ENCODE assay signal across 7 mouse cellular contexts in genomic region chr10:93640953-93641820, GRCm38 (mm10). TPM values are rescaled to one million over a fixed set of nuclear protein-coding genes. Genes with fewer than 3 reads are reported as not detected.
A peak's percentile ranks its signal among the peaks of the same experiment; 100 is the strongest.
DNase-seq lines count a peak whose midpoint lies in the region; ATAC-seq lines count a peak whose summit lies in the region.

No protein-coding gene starts in this region.

- under 1% methylated on average over 72 of the region's 73 CpGs for whole genome bisulfite sequencing in embryonic facial prominence, embryonic 10.5 days
- WGBS in heart, embryonic 10.5 days, result under 1% methylated on average over 70 of the region's 73 CpGs
- under 1% methylated on average over 45 of the region's 73 CpGs for WGBS in lung, embryonic 16.5 days

- H3K27ac ChIP-seq in embryonic facial prominence, embryonic 10.5 days (replicated peaks), result peak overlapping the region; percentile 92
- peak overlapping the region; percentile 88 for H3K27ac ChIP-seq in heart, embryonic 10.5 days
- H3K27ac ChIP-seq in lung, embryonic 16.5 days (ENCODE audit: low read length), result no peak overlapping the region

- DNase-seq in CD4-positive helper T cell, adult 2 months (ENCODE audit: low read depth, low spot score), result peak; percentile 11
- DNase-seq in T-cell, adult 2 months (ENCODE audit: low spot score), result peak; percentile 5
- peak; percentile 71 for DNase-seq in embryonic facial prominence, embryonic 10.5 days (ENCODE audit: low spot score)
- DNase-seq in heart, embryonic 10.5 days (ENCODE audit: low spot score), result no peak
- peak; percentile 44 to 55 for DNase-seq in kidney, adult 8-10 months
- DNase-seq in ovary, postnatal 10 days (ENCODE audit: low spot score), result peak; percentile 9

- ATAC-seq in lung, embryonic 16.5 days (ENCODE audit: low read depth), result peak; percentile 68

- peaks cover 7% of the 10 kb centered on the region; the same call in 1 of the 2 replicates for H3K36me3 ChIP-seq in embryonic facial prominence, embryonic 10.5 days (replicated peaks)
- no peaks in the 10 kb centered on the region for H3K36me3 ChIP-seq in heart, embryonic 10.5 days
- no peaks in the 10 kb centered on the region for H3K36me3 ChIP-seq in lung, embryonic 16.5 days (ENCODE audit: control insufficient read depth, insufficient read depth, low read length)

- peaks cover 82% of the 10 kb centered on the region for H3K27me3 ChIP-seq in embryonic facial prominence, embryonic 10.5 days (replicated peaks; ENCODE audit: low read depth, poor library complexity, severe bottlenecking)
- peaks cover 97% of the 10 kb centered on the region for H3K27me3 ChIP-seq in heart, embryonic 10.5 days (ENCODE audit: insufficient read depth, poor library complexity, severe bottlenecking)
- peaks cover 29% of the 10 kb centered on the region for H3K27me3 ChIP-seq in lung, embryonic 16.5 days (ENCODE audit: control insufficient read depth, insufficient read depth, low read depth, low read length)

- H3K4me3 ChIP-seq in embryonic facial prominence, embryonic 10.5 days, result peak overlapping the region; percentile 87
- H3K4me3 ChIP-seq in heart, embryonic 10.5 days, result peak overlapping the region; percentile 80
- peak overlapping the region; percentile 79 for H3K4me3 ChIP-seq in lung, embryonic 16.5 days (ENCODE audit: low read length)

- H3K4me1 ChIP-seq in embryonic facial prominence, embryonic 10.5 days, result peaks cover 30% of the 10 kb centered on the region
- H3K4me1 ChIP-seq in heart, embryonic 10.5 days, result peaks cover 27% of the 10 kb centered on the region
- peaks cover 15% of the 10 kb centered on the region for H3K4me1 ChIP-seq in lung, embryonic 16.5 days (replicated peaks; ENCODE audit: control insufficient read depth, insufficient read depth, low read length)

- peak overlapping the region; percentile 76 for H3K9ac ChIP-seq in lung, embryonic 16.5 days (ENCODE audit: low read length)

- no peaks in the 10 kb centered on the region for H3K9me3 ChIP-seq in embryonic facial prominence, embryonic 10.5 days
- H3K9me3 ChIP-seq in heart, embryonic 10.5 days, result no peaks in the 10 kb centered on the region
- H3K9me3 ChIP-seq in lung, embryonic 16.5 days (ENCODE audit: control insufficient read depth, low read length), result no peaks in the 10 kb centered on the region

- peak overlapping the region; percentile 100 for H3K4me2 ChIP-seq in lung, embryonic 16.5 days (ENCODE audit: low read depth, low read length)

RNA-seq across cellular contexts. Expression of gene Ntn4, which starts 0.7 kb away (rescaled TPM):
- polyA plus RNA-seq in embryonic facial prominence, embryonic 10.5 days (2016; fragmentation: Nextera tagmentation; extraction: Ambion mirVana), result 0.41 and 0.87 TPM in 2 replicates
- 0.06 and 0.40 TPM in 2 replicates for polyA plus RNA-seq in heart, embryonic 10.5 days (2016; fragmentation: Nextera tagmentation; extraction: Ambion mirVana)
- polyA plus RNA-seq in lung, embryonic 16.5 days (2015; fragmentation: Nextera tagmentation; extraction: Ambion mirVana), result 0.36 and 0.58 TPM in 2 replicates

RNA-seq across cellular contexts. Expression of gene Snrpf, which starts 51.7 kb away (rescaled TPM):
- 189 TPM in 2 replicates for polyA plus RNA-seq in embryonic facial prominence, embryonic 10.5 days (2016; fragmentation: Nextera tagmentation; extraction: Ambion mirVana)
- polyA plus RNA-seq in heart, embryonic 10.5 days (2016; fragmentation: Nextera tagmentation; extraction: Ambion mirVana), result 108 and 145 TPM in 2 replicates
- polyA plus RNA-seq in lung, embryonic 16.5 days (2015; fragmentation: Nextera tagmentation; extraction: Ambion mirVana), result 99.4 and 105 TPM in 2 replicates
